Mouse (Mus musculus) adrenal gland, adult (tissue): ENCODE measurements around the gene Gngt2.
A peak's percentile ranks its signal among the peaks of the same experiment; 100 is the strongest.

ENCODE experiments used
- DNase-seq, 2 experiments: peaks; one replicate each; pipeline ENCODE4 v3.0.0; 2022 to 2023; ENCODE audit warnings: low spot score in 1 of 2; ENCODE audit not compliant: inconsistent age in 2 of 2

Gngt2 gene

GRCm38 (mm10) chr11:95825625-95826024 lies 11.4 kb upstream of the Gngt2 start:
- DNase-seq, result peak; percentile 7 to 39

GRCm38 (mm10) chr11:95826317-95827167 lies 10.5 kb upstream of the Gngt2 start:
- DNase-seq, result peak; percentile 9 to 40

GRCm38 (mm10) chr11:95827168-95827447 lies 9.9 kb upstream of the Gngt2 start:
- DNase-seq, result peak in 1 of 2 experiments; percentile 11

- DNase-seq, result peak; percentile 71 to 95
Observed at GRCm38 (mm10) chr11:95827464-95828085, 9.4 kb upstream of the Gngt2 start.

GRCm38 (mm10) chr11:95828181-95828964 lies 8.6 kb upstream of the Gngt2 start:
- DNase-seq, result no peak

GRCm38 (mm10) chr11:95829526-95830050 lies 7.4 kb upstream of the Gngt2 start:
- no peak for DNase-seq

- DNase-seq, result peak in 1 of 2 experiments; percentile 56
Observed at GRCm38 (mm10) chr11:95830411-95831275, 6.4 kb upstream of the Gngt2 start.

- peak in 1 of 2 experiments; percentile 49 for DNase-seq
Observed at GRCm38 (mm10) chr11:95831276-95831619, 5.8 kb upstream of the Gngt2 start.

GRCm38 (mm10) chr11:95831641-95832040 lies 5.4 kb upstream of the Gngt2 start:
- no peak for DNase-seq

- DNase-seq, result no peak
Observed at GRCm38 (mm10) chr11:95832129-95833005, 4.6 kb upstream of the Gngt2 start.

GRCm38 (mm10) chr11:95833006-95833570 lies 3.9 kb upstream of the Gngt2 start:
- no peak for DNase-seq

GRCm38 (mm10) chr11:95833631-95834142 lies 3.3 kb upstream of the Gngt2 start:
- no peak for DNase-seq

- DNase-seq, result peak; percentile 51 to 69
Observed at GRCm38 (mm10) chr11:95834143-95834667, 2.8 kb upstream of the Gngt2 start.

- peak in 1 of 2 experiments; percentile 54 for DNase-seq
Observed at GRCm38 (mm10) chr11:95834742-95835710, 2.0 kb upstream of the Gngt2 start.

GRCm38 (mm10) chr11:95835832-95836231 lies 1.2 kb upstream of the Gngt2 start:
- DNase-seq, result no peak

- peak in 1 of 2 experiments; percentile 63 for DNase-seq
Observed at GRCm38 (mm10) chr11:95836433-95836832, 583 bp upstream of the Gngt2 start.

- DNase-seq, result peak in 1 of 2 experiments; percentile 25
Observed at GRCm38 (mm10) chr11:95838598-95838997, 1.6 kb downstream of the Gngt2 start.
